Mouse (Mus musculus) forelimb bud, embryonic 11.5 days (tissue): ENCODE data around the gene Tigd3.

Source experiments
- DNase-seq: peaks from one replicate; pipeline ENCODE4 v3.0.0-alpha.2; 2012; ENCODE audit warnings: low read depth, low spot score

The Tigd3 gene

DNA sequence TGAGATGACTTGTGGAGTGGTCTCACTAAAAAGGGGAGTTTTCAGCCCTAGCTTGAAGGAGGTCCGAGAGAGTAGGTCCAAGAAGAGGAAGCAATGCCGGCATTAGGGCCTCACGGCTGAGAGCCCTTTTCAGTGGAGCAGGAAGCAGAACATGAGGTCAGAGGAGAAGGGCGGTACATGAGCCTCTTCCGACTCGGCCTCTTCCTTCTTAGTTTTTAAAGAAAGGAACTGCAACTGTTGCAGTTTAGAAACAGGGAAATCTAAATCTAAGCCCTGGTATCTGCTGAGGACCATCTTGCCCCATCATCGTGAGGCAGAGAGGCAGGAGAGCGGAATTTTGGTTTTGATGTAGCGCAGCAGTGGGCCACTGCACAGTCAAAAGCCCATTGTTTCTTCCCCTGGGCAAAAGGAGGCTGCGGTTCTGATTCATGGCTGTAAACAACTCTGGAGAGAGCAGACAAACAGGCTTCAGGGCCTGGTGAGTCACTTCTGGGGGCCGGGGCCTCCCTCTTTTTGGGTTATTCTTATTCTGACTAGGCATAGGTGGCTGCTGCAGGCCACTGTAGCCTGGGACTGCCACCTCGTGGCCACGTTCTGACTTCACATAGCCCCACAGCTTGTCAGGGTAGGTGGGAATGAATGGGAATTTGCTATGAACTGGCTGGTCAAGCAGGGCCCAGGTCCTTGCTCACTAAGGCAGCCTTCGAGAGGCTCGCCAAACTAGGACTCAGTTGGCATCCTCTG is 16.2 kb downstream of the Tigd3 start, which contains the start of gene Slc25a45:
TSS of gene Slc25a45 (plus strand) at position 191 of the 744 bp plus-strand sequence.
- DNase-seq, result peak; percentile 61

DNA sequence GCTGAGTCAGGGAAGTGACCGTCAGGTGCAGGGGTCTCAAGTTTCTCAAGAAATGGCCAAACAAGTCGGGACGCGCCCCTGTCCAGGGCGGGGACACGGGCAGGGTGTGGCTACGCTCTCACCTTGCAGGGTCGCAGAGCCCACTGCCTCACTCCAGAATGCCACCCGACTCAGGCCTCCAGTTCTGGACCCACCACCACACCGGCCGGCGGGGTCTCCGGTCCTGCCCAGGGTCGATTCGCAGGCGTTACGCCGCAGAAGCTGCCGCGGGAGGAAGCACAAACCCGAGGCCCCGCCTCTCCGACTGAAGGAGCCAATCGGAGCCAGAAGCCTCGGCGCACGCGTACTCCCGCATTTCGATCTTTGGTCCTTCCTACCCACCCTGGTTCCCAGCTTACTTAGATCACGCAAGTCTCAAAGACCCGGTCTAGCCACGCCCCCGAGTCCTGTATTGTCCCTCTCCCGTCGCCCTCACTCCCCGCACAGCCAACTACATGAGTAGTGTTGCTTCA is 18.9 kb downstream of the Tigd3 start, which contains the start of gene Frmd8:
TSS of gene Frmd8 (minus strand) at position 306 of the 512 bp plus-strand sequence.
- DNase-seq, result peak; percentile 95

DNA sequence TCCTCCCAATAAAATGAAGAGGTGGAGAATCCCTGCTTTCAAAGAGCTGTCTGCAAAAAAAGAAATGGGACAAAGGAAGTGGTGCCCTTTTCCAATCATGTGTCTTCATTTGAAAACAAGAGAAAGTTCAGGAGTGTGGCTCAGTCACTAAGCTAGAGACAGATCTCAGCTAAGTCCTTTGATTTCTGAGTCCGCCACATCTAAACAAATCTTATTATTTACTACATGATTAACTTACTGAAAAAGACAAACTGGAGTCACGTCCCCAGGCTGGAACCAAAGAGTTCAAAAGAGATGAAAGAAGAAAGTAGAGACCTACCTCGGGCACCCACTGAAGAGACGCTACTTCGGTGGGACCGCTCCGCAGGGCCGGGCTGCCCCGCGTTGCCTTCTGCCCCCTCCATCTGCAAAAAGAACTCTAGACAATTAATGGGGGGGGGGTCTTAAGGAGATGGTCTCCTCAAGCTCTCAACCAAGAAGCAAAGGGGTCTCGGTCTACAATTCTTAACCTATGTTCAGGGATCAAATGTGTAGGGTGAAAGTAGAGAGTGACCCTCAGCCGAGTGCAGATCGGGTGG is 19.5 kb downstream of the Tigd3 start:
- no peak for DNase-seq

DNA sequence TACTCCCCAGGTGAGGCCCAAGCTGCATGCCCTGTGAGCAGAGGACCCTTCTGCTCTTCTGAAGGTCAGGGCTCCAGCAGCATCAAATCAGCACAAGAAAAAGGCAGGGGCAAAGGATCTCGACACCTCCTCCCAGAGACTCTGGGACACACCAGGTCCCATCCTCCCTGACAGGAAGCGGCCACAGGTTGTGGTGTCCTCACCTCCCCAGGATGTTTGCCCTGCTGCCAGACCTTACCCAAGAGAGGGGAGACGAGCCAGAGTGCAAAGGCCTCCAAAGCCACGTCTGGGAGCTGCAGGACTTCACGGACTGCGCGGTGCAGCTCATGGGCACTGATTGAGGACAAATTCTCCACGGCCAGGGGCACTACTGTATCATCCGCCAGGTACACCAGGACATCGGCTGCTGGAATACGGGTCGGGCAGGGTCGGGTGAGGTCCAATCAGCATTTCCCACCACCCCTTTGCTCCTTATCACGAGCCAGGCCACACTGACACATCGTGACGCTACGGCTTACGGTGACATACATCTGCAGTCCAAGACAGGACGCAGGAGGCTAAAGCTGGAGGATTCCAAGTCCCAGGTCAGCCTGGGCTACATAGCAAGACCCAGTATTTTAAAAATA is 20.9 kb downstream of the Tigd3 start:
- no peak for DNase-seq

DNA sequence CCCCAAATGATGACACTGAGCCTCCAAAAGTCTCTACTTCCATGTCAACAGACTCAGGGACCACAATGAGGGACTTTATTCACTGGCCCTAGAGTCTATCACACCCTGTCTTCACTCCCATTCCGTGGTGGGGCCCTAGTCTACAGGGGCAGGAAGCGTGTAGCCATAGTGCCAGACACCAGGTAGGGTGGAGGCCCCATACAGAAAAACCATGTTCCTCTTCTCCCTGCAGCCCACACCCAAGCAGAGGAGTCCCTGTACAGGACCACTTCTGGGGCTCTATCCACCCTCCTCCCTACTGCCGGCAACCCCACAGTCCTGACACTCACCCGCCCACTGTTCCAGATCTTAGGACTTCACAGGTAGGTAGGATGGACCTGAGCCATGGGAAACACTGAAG is 21.4 kb downstream of the Tigd3 start:
- no peak for DNase-seq

DNA sequence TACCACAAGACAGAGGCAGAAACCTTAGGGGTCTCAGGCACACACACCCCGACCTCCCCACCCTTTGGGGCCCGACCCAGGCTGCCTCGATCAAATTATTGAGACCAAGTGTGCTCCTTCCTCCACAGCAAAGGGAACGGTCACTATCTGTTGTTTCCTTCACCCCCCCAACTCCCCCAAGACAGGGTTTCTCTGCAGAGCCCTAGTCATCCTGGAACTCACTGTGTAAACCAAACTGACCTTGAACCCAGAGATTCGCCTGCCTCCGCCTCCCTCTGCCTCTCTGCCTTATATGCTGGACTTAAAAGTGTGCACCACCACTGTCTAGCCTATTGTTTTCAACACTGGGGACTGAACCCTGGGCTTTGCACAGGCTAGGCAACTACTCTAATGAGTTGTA is 22.3 kb downstream of the Tigd3 start:
- DNase-seq, result no peak

DNA sequence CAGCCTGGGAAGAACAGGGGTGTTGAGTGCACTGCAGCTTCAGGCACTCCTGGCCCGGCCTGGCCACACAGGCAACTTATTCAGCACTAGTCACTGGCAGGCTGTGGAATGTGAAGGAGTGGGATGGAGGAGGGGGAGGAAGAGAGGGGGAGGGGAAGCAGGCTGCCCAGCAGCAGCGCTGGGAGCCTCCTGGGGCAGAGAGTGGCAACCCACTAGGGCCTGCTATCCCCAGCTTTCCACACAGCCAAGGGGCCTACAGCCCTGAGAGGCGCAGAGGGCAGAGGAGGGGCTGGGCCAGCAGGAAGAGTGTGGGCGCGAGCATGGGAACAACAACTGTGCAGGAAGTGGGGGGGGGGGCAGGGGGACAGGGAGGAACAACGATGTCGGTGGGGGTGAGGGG is 22.7 kb downstream of the Tigd3 start:
- DNase-seq, result peak; percentile 72

DNA sequence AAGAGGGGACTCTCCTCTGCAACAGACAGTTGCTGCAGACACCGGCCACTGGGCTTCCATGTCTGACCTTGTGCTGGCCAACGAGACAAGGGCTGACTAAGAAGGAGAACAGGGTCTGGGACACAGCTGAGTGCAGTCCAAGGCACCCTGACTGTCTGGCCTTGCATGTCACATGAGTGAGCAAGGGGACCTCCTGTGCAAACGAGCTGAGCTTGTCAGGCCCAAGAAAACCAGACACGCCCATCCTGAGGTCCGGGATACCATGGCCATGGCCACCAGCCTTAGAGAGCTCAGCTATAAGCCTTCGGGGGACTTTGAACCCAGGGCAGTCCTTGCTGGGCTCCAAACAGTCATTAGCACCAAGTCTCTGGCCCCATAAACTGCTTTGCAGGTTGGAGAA is 25.9 kb downstream of the Tigd3 start:
- DNase-seq, result no peak

DNA sequence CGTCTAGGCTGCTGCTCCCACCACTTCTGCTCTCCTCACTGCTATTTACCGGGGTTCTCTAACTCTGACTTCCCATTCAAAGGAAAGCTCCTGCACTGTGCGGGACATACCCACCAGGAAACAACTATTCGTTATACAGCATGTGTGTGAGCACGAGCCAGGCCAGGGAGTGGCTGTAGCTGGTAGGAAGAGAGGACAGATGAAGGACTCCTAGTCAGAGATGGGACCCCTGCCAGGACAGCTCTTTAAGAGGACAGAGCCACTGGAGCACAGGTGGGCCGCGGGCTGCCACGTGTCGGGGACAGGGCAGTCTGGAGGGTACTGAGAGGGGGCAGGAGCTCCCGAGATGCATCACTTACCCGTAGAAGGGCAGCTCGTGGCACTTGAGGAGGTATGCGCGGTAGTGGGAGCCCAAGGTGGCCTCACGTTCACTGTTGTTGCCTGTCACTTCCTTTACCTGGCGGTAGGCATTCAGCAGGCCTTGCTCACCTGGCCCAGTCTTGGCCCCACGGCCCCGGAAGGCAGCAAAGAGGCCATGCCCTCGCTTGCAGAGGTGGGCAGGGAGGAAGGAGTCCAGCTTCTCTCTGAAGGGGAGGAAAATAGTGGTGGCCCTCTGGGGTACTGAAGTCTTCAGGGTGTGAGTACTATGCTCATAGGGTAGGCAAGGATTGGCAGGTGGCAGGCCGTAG is 29.1 kb downstream of the Tigd3 start:
- DNase-seq, result no peak

DNA sequence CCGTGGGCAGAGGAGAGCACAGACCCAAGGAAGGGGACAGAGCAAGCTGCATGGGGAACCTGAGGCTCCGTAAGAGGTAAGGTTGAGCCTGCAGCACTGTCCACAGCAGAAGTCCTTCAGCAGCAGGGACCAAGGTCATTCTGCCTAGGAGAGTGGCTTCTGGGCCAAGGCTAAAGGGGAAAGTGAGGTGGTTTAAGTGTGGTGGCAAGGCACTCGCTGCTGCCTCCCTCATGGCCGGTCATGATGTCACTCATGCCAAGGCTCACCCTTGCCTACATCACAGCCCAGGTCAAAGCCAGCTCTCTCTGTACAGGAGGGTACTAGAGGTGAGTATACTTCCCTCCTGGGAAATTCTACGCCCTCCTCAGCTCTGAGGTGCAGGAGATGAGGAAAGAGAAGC is 30.2 kb downstream of the Tigd3 start:
- no peak for DNase-seq

DNA sequence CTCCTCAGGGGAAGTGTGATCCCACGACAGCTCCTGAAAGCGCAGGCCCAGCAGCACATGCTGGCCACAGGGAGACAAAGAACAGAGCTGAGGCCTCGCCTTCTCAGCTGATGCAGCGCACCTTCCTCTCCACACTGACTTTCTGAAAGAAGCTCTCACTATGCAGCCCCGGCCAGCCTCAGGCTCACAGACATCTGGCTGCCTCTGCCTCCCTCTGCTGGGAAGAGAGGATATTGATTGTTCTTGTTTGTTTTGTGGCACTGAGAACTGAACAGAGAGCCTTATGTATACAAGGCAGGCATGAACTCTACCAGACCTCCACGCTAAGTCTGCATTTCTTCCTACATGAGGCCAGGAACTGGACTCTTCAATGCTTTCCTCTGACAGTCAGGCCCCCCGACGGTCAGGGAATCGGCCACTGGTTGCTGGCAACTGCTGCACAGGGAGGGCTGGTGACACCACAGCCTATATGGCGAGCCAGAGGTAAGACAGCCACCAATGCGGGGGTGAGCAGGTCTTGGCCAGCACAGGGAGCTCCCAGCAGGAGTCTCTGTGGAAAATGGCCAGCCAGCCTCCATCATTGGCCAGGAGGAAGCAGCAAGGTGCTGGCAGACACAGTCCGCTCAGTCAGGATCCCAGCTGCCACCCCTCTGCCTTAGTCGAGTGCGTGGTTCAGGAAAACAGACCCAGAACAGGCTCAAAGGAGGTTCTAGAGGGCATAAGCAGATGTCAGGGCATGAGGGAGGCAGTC is 31.4 kb downstream of the Tigd3 start:
- DNase-seq, result no peak

DNA sequence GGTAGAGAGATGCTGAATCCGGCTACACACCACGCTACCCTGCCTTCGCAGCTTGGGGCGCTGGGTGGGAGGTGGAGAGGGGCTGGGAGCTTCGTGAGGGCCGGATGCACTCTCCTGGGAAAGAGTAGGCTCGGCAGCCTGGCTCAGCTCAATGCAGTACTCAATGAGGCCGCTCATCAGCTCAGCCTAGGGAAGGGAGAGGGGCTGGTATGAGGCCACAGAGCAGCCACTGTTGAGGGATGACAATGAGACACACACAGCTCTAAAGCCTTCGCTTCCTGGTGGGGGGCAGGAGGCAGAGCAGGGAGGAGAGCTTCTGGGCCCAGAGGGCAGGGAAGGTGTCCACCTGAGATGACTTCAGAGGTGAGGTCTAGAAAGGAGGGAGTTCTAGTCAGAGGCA is 37.3 kb downstream of the Tigd3 start:
- DNase-seq, result no peak

DNA sequence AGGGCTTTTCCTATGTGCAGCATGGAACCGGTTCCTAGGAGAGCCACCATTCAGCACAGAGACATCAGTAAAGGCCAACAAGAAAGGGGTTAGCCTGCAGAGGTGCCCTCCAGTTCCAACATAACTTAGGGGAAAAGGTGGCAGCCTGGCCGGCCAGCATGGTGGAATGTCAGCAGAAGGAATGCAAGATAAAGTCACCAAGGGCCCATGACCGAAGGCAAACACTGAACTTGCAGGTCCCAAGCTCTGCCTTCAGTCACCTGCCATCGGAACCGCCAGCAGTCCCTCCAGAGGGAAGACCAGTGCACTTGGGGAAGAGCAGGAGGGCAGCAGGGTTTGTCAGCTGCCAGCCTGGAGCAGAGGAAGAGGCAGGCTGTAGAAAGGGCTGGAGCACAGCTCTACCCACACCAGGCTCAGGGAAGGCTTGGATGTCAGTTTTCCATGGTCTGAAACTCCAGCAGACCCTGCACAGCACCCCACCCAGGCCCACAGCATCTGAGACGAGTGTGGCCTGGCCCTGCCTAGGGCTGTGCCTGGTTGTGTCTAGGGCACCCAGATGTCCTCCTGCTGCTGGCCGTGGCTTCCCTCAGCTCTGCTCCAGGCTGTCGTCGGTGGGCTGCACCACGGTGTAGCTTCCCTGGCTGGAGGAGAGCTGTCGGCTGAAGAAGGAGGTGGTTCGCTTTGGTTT is 41.8 kb downstream of the Tigd3 start:
- no peak for DNase-seq

DNA sequence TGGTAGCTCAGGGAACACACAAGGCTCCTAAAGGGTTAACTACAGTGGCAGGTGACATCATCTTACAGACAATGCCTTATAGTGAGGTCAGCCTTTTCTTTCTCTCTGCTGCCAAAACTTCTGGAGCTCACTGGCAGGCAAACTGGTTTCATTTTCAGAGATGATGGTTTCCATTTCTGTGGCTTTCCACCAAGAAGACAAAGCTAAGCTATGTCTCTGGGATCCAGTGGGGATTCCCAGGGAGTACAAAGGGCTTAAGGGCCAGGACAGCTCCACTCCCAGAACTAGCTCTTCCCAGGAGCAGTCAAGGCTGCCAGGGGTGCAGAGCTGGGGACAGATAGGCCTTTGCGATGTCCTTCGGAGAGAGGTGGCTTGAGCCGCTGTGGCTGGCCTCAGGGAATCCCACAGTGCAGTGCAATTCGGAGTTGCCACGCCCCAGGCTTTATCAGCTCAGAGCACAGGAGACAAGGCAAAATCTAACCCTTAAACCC is 42.4 kb downstream of the Tigd3 start:
- DNase-seq, result no peak

DNA sequence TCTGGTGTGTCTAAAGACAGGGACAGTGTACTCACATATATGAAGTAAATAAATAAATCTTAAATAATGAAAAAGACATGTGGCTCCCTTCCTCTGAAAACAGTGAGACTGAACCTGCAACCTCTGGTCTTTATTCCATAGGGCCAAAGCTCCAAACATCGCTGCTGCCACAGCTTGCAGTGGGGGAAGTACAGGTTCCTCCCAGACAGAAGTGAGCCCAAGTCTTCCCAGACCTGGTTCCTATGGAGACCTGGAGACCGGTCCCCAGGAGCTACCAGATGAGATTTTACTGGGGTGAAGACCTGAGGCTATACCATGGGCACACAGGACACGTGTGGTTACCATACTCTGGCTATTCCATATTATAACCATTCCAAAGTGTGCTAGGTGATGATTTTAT is 43.1 kb downstream of the Tigd3 start:
- DNase-seq, result no peak

DNA sequence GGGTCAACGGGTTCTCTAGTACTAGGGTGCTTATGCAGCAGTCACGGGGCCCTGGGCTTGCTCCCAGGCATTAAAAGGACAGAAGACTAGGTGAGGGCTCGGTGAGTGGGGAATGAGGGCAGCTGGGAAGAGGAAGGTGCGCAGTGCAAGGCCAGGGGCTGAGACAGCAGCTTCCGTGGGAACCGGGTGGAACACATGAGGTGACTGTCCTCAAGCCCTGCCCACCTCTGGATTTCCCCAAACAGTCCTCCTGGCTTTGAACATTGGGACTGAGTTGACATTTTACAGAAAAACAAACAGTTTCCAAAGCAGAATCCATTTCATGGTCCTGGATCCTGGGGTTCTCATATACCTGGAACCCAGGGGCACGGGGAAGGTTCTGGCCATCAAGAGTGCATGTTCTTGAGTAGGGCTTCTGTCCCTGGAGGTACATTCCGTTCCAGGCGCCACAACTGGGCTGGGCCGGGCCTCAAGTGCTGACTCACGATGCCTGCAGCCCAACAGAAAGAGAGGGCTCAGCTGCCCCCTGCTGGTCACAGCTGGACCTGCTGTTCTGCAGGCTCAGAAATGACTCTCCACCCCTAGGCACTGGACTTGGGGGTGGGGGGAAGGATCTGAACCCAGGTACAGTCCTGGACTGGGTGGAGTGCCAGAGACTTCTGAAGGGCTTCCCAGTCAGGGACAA is 44.0 kb downstream of the Tigd3 start:
- DNase-seq, result peak; percentile 91

DNA sequence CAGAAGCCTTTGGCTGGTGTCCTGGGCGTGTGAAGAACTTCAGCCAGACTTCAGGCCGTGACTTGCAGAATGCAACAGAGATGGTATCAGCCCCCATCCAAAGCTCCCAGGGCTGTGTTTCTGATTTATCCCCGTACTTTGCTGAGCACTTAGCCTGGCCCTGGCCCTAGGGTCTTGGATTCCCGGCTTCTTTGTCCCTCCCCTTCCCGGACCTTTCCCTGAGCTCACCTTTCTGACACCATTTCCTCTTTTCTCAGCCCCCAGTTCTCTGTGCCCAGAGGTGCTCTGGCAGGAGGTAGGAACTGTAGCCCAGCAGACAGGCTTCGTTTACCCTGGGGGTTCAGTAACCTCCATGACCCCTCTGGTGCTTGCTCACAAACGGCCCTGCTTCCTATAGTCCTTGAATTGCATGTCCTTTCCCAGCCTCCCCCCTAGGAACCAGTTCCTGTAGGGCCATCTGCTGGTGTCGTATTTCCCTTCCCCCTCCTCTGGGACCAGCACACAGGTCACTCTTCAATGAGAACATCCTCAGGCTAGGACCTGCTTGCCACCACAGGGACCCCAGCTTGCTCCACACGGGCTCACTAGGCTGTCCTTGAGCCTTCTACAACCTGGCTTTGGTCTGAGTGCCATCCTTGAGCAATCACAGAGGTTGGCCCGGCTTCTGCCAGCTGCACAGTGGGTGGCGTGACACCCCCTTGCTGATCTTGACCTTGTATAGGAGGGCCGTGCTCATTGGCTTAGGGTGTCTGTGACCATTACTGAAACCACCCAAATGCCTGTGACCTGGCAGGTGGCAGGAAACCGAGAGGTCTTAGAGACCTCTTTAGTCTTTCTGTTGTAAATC is 44.9 kb downstream of the Tigd3 start:
- DNase-seq, result peak; percentile 37

DNA sequence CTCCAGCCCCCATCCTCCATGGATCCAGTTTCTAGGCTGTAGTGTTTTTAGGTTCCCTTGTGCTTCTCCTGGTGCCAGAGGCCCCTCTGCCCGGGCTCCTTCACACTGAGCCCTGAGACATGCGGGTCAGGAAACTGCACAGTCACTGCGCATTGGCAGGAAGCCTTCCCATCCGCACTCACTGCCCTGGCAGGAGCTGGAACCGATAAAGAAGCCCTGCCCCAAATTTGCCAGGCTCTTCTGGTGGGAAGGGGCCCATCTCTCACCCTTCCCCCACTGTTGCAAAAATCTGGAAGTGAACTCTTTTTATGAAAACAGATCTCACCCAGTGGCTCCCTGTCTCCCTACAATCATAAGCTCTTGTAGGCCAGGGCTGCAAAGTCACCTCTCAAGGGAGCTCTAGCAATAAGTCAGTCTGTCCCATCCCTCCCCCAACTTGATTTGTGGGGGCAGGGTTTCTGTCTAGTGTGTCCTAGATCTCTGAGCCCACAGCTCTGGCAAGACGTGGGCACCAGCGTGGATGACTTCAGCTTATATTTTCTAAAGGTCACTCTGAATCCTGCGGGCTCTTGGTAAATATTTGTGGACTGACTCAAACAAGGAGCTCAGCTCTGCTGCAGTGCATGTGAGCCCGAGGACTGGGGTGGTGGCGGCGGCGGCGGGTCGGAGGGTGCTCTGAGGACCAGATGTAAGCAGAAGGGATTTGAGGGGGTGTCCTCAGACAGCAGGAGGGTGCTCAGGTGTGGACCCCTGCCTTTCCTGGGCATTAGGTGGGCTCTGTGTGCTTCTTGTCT is 45.7 kb downstream of the Tigd3 start:
- no peak for DNase-seq
